Mouse (Mus musculus): ENCODE results near the gene Ddt.

Ddt gene

GRCm38 (mm10) chr10:75772795-75773664, at the start of gene Ddt:
Gene Ddt (minus strand): TSS chr10:75773414.
- DNase-seq (ENCODE audit: low spot score): peak; percentile 87

GRCm38 (mm10) chr10:75822443-75822842, 49.2 kb upstream of the Ddt start, which contains the start of gene Gstt4:
Gene Gstt4 (minus strand): TSS chr10:75822543.
- DNase-seq (ENCODE audit: low spot score): no peak

- no peak for DNase-seq (ENCODE audit: low spot score)
Measured at GRCm38 (mm10) chr10:75819882-75820281, 46.7 kb upstream of the Ddt start.

- DNase-seq (ENCODE audit: low spot score): no peak
Measured at GRCm38 (mm10) chr10:75818641-75819040, 45.4 kb upstream of the Ddt start.

- no peak for DNase-seq (ENCODE audit: low spot score)
Measured at GRCm38 (mm10) chr10:75804217-75804616, 31.0 kb upstream of the Ddt start.

GRCm38 (mm10) chr10:75798176-75798696, 25.0 kb upstream of the Ddt start, which contains the start of gene Gstt1:
Gene Gstt1 (minus strand): TSS chr10:75798584.
- peak; percentile 71 for DNase-seq (ENCODE audit: low spot score)

GRCm38 (mm10) chr10:75797619-75798175, 24.5 kb upstream of the Ddt start:
- DNase-seq (ENCODE audit: low spot score): peak; percentile 62

GRCm38 (mm10) chr10:75796731-75797516, 23.7 kb upstream of the Ddt start:
- no peak for DNase-seq (ENCODE audit: low spot score)

GRCm38 (mm10) chr10:75794880-75795279, 21.7 kb upstream of the Ddt start:
- DNase-seq (ENCODE audit: low spot score): no peak

- no peak for DNase-seq (ENCODE audit: low spot score)
Measured at GRCm38 (mm10) chr10:75790773-75791172, 17.6 kb upstream of the Ddt start.

- DNase-seq (ENCODE audit: low spot score): no peak
Measured at GRCm38 (mm10) chr10:75789841-75790240, 16.6 kb upstream of the Ddt start.

- no peak for DNase-seq (ENCODE audit: low spot score)
Measured at GRCm38 (mm10) chr10:75789081-75789735, 16.0 kb upstream of the Ddt start.

GRCm38 (mm10) chr10:75788277-75788676, 15.1 kb upstream of the Ddt start:
- no peak for DNase-seq (ENCODE audit: low spot score)

- no peak for DNase-seq (ENCODE audit: low spot score)
Measured at GRCm38 (mm10) chr10:75785442-75785841, 12.2 kb upstream of the Ddt start.

GRCm38 (mm10) chr10:75780769-75781578, 7.8 kb upstream of the Ddt start, which contains the start of the genes Gm20441 and Gstt3:
Gene Gm20441 (minus strand): TSS chr10:75780954.
Gene Gstt3 (minus strand): TSS chr10:75781414.
- DNase-seq (ENCODE audit: low spot score): peak; percentile 79

- DNase-seq (ENCODE audit: low spot score): peak; percentile 53
Measured at GRCm38 (mm10) chr10:75779206-75780174, 6.3 kb upstream of the Ddt start.

- no peak for DNase-seq (ENCODE audit: low spot score)
Measured at GRCm38 (mm10) chr10:75777885-75778284, 4.7 kb upstream of the Ddt start.

- DNase-seq (ENCODE audit: low spot score): no peak
Measured at GRCm38 (mm10) chr10:75776562-75776961, 3.3 kb upstream of the Ddt start.

- DNase-seq (ENCODE audit: low spot score): no peak
Measured at GRCm38 (mm10) chr10:75774587-75774986, 1.4 kb upstream of the Ddt start.

GRCm38 (mm10) chr10:75774102-75774501, 888 bp upstream of the Ddt start:
- DNase-seq (ENCODE audit: low spot score): no peak

Measured in urinary bladder, postnatal 14 days (tissue).